Mouse (Mus musculus): ENCODE results near the gene Fyn.

The Fyn gene

GRCm38 (mm10) chr10:39368572-39369135 lies at the start of gene Fyn:
TSS of gene Fyn (plus strand) at chr10:39368855.
- no peak for DNase-seq

- peak; percentile 50 to 67 for DNase-seq
Observed at GRCm38 (mm10) chr10:39320798-39321622, 47.6 kb upstream of the Fyn start.

GRCm38 (mm10) chr10:39321623-39321985 lies 47.1 kb upstream of the Fyn start:
- DNase-seq: no peak

GRCm38 (mm10) chr10:39322143-39322542 lies 46.5 kb upstream of the Fyn start:
- DNase-seq: no peak

- DNase-seq: no peak
Observed at GRCm38 (mm10) chr10:39324291-39324690, 44.4 kb upstream of the Fyn start.

- DNase-seq: no peak
Observed at GRCm38 (mm10) chr10:39328661-39329060, 40.0 kb upstream of the Fyn start.

- DNase-seq: no peak
Observed at GRCm38 (mm10) chr10:39334320-39334719, 34.3 kb upstream of the Fyn start.

- no peak for DNase-seq
Observed at GRCm38 (mm10) chr10:39335880-39336279, 32.8 kb upstream of the Fyn start.

- DNase-seq: no peak
Observed at GRCm38 (mm10) chr10:39339189-39339968, 29.3 kb upstream of the Fyn start.

- no peak for DNase-seq
Observed at GRCm38 (mm10) chr10:39339969-39340236, 28.8 kb upstream of the Fyn start.

GRCm38 (mm10) chr10:39343551-39343950 lies 25.1 kb upstream of the Fyn start:
- DNase-seq: no peak

GRCm38 (mm10) chr10:39345921-39346320 lies 22.7 kb upstream of the Fyn start:
- DNase-seq: no peak

GRCm38 (mm10) chr10:39349781-39350364 lies 18.8 kb upstream of the Fyn start:
- DNase-seq: no peak

- no peak for DNase-seq
Observed at GRCm38 (mm10) chr10:39364196-39364595, 4.5 kb upstream of the Fyn start.

GRCm38 (mm10) chr10:39369502-39369931 lies 862 bp downstream of the Fyn start:
- DNase-seq: peak; percentile 96 to 97

- DNase-seq: peak; percentile 79 to 83
Observed at GRCm38 (mm10) chr10:39369977-39370785, 1.5 kb downstream of the Fyn start.

GRCm38 (mm10) chr10:39370786-39371221 lies 2.1 kb downstream of the Fyn start:
- peak; percentile 50 for DNase-seq

- DNase-seq: no peak
Observed at GRCm38 (mm10) chr10:39371467-39371866, 2.8 kb downstream of the Fyn start.

GRCm38 (mm10) chr10:39371991-39372390 lies 3.3 kb downstream of the Fyn start:
- DNase-seq: no peak

- DNase-seq: no peak
Observed at GRCm38 (mm10) chr10:39376676-39377075, 8.0 kb downstream of the Fyn start.

GRCm38 (mm10) chr10:39377219-39377618 lies 8.6 kb downstream of the Fyn start:
- DNase-seq: no peak

GRCm38 (mm10) chr10:39378025-39378603 lies 9.5 kb downstream of the Fyn start:
- no peak for DNase-seq

Data from cerebellum, postnatal 25 days (tissue).